Mouse (Mus musculus): Measurements from ENCODE around the gene Hormad1. TPM values are rescaled to one million over a fixed set of nuclear protein-coding genes. Genes with fewer than 3 reads are reported as not detected.
A peak's percentile ranks its signal among the peaks of the same experiment; 100 is the strongest.

Hormad1 gene
- polyA plus RNA-seq (2015; fragmentation: Nextera tagmentation; extraction: Ambion mirVana) = not detected in 2 replicates

GRCm38 (mm10) chr3:95559437-95559836, at the start of gene Hormad1:
Hormad1 (plus strand) TSS chr3:95559677.
- Histone ChIP-seq H3K27me3 (replicated peaks; ENCODE audit: control insufficient read depth, insufficient read depth, low read length) (no peaks in the 10 kb centered on the region), H3K4me2 (ENCODE audit: low read length) (no peak within 1 kb of the TSS), H3K4me3 (ENCODE audit: low read length) (no peak within 1 kb of the TSS), H3K9me3 (ENCODE audit: control insufficient read depth, low read length) (no peaks in the 10 kb centered on the region), H3K27ac (ENCODE audit: low read depth, low read length) (no peak within 1 kb of the TSS), H3K36me3 (ENCODE audit: control insufficient read depth, insufficient read depth, low read length) (no peaks in the 10 kb centered on the region), H3K4me1 (ENCODE audit: control insufficient read depth, insufficient read depth, low read depth, low read length) (no peaks in the 10 kb centered on the region), H3K9ac (ENCODE audit: low read depth, low read length) (no peak within 1 kb of the TSS)
- 93% methylated on average over 27 of the region's 27 CpGs for WGBS
- no peak for ATAC-seq

GRCm38 (mm10) chr3:95511611-95512180, 47.8 kb upstream of the Hormad1 start:
- 63% methylated on average over 9 of the region's 9 CpGs for WGBS
- H3K4me1 ChIP-seq (ENCODE audit: control insufficient read depth, insufficient read depth, low read depth, low read length) = no peaks in the 10 kb centered on the region
- ATAC-seq = no peak
- no peaks in the 10 kb centered on the region for H3K27me3 ChIP-seq (replicated peaks; ENCODE audit: control insufficient read depth, insufficient read depth, low read length)
- H3K9me3 ChIP-seq (ENCODE audit: control insufficient read depth, low read length) = no peaks in the 10 kb centered on the region
- H3K27ac ChIP-seq (ENCODE audit: low read depth, low read length) = no peak overlapping the region
- no peak overlapping the region for H3K4me3 ChIP-seq (ENCODE audit: low read length)
- H3K36me3 ChIP-seq (ENCODE audit: control insufficient read depth, insufficient read depth, low read length) = no peaks in the 10 kb centered on the region
- no peak overlapping the region for H3K9ac ChIP-seq (ENCODE audit: low read depth, low read length)
- H3K4me2 ChIP-seq (ENCODE audit: low read length) = no peak overlapping the region

- Histone ChIP-seq H3K27me3 (replicated peaks; ENCODE audit: control insufficient read depth, insufficient read depth, low read length) (no peaks in the 10 kb centered on the region), H3K27ac (ENCODE audit: low read depth, low read length) (no peak overlapping the region), H3K4me3 (ENCODE audit: low read length) (no peak overlapping the region), H3K4me2 (ENCODE audit: low read length) (no peak overlapping the region), H3K9me3 (ENCODE audit: control insufficient read depth, low read length) (no peaks in the 10 kb centered on the region), H3K4me1 (ENCODE audit: control insufficient read depth, insufficient read depth, low read depth, low read length) (no peaks in the 10 kb centered on the region), H3K36me3 (ENCODE audit: control insufficient read depth, insufficient read depth, low read length) (no peaks in the 10 kb centered on the region), H3K9ac (ENCODE audit: low read depth, low read length) (no peak overlapping the region)
- no peak for ATAC-seq
- 90% methylated on average over 3 of the region's 3 CpGs for WGBS
These were observed 42.8 kb upstream of the Hormad1 start for GRCm38 (mm10) chr3:95516614-95517041.

DNA sequence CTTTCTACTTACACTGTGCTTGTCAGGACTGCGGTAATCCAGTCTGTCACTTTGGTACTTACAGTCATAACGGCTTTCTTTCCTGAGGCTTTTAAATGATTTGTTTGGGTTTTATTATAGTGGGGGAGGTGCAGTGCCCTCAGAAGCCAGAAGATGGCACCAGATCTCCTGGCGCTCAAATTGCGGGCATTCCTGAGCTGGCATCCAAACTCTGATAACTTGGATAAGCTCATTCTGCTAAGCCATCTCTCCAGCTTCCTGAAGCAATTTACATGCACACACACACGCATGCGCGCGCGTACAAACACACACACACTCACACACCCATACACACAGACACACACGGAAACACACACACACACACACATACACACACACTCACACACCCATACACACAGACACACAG, 42.0 kb upstream of the Hormad1 start:
- whole genome bisulfite sequencing = 14% methylated on average over 10 of the region's 10 CpGs
- H3K9ac ChIP-seq (ENCODE audit: low read depth, low read length) = no peak overlapping the region
- no peaks in the 10 kb centered on the region for H3K36me3 ChIP-seq (ENCODE audit: control insufficient read depth, insufficient read depth, low read length)
- no peaks in the 10 kb centered on the region for H3K4me1 ChIP-seq (ENCODE audit: control insufficient read depth, insufficient read depth, low read depth, low read length)
- no peak overlapping the region for H3K4me3 ChIP-seq (ENCODE audit: low read length)
- no peak overlapping the region for H3K27ac ChIP-seq (ENCODE audit: low read depth, low read length)
- H3K27me3 ChIP-seq (replicated peaks; ENCODE audit: control insufficient read depth, insufficient read depth, low read length) = no peaks in the 10 kb centered on the region
- H3K9me3 ChIP-seq (ENCODE audit: control insufficient read depth, low read length) = no peaks in the 10 kb centered on the region
- H3K4me2 ChIP-seq (ENCODE audit: low read length) = no peak overlapping the region
- ATAC-seq = peak; percentile 85

DNA sequence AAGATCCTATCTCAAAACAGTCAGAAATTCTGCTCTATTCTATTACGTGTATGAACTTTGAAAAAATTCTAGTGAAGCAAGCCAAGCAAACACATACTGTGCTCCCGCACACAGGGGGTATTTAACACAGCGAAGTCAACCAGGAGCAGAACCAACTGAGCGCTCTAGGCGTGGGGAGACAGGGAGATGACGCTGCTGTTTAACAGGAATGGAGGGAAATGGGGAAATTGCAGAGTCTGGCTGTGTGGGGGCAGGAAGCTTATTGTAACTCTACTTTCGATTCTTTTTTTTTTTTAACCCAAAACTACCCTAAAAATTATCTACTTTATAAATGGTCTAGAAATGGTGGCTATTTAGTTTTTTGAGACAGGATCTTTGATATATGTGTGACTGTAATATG, 40.6 kb upstream of the Hormad1 start:
- H3K27ac ChIP-seq (ENCODE audit: low read depth, low read length) = no peak overlapping the region
- H3K9me3 ChIP-seq (ENCODE audit: control insufficient read depth, low read length) = no peaks in the 10 kb centered on the region
- no peak for ATAC-seq
- 82% methylated on average over 7 of the region's 7 CpGs for WGBS
- H3K4me1 ChIP-seq (ENCODE audit: control insufficient read depth, insufficient read depth, low read depth, low read length) = no peaks in the 10 kb centered on the region
- H3K27me3 ChIP-seq (replicated peaks; ENCODE audit: control insufficient read depth, insufficient read depth, low read length) = no peaks in the 10 kb centered on the region
- no peaks in the 10 kb centered on the region for H3K36me3 ChIP-seq (ENCODE audit: control insufficient read depth, insufficient read depth, low read length)
- H3K9ac ChIP-seq (ENCODE audit: low read depth, low read length) = no peak overlapping the region
- no peak overlapping the region for H3K4me2 ChIP-seq (ENCODE audit: low read length)
- no peak overlapping the region for H3K4me3 ChIP-seq (ENCODE audit: low read length)

- H3K4me1 ChIP-seq (ENCODE audit: control insufficient read depth, insufficient read depth, low read depth, low read length) = no peaks in the 10 kb centered on the region
- H3K9me3 ChIP-seq (ENCODE audit: control insufficient read depth, low read length) = no peaks in the 10 kb centered on the region
- no peak overlapping the region for H3K4me2 ChIP-seq (ENCODE audit: low read length)
- ATAC-seq = no peak
- H3K27ac ChIP-seq (ENCODE audit: low read depth, low read length) = no peak overlapping the region
- no peak overlapping the region for H3K4me3 ChIP-seq (ENCODE audit: low read length)
- no peaks in the 10 kb centered on the region for H3K36me3 ChIP-seq (ENCODE audit: control insufficient read depth, insufficient read depth, low read length)
- H3K9ac ChIP-seq (ENCODE audit: low read depth, low read length) = no peak overlapping the region
- H3K27me3 ChIP-seq (replicated peaks; ENCODE audit: control insufficient read depth, insufficient read depth, low read length) = no peaks in the 10 kb centered on the region
- WGBS = 88% methylated on average over 2 of the region's 2 CpGs
These were observed 40.2 kb upstream of the Hormad1 start for GRCm38 (mm10) chr3:95519315-95519714.

DNA sequence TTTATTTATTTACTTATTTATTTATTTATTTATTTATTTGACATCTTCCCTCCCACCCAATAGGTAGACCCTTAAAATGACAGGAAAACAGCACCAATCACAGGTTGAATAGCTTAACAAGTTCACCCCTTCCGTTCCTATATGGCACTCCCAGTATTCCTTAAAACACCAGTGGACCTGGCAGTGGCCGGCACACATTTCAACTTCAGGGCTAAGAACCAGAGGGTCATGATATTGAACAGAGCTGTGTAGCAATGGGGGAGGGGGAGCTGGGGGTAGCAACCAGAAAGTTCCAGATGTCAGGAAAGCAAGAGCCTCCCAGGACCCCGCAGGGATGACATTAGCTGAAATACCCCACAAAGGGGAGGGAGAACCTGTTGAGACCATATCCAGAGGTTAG, 39.4 kb upstream of the Hormad1 start:
- Histone ChIP-seq H3K27me3 (replicated peaks; ENCODE audit: control insufficient read depth, insufficient read depth, low read length) (no peaks in the 10 kb centered on the region), H3K27ac (ENCODE audit: low read depth, low read length) (no peak overlapping the region), H3K4me2 (ENCODE audit: low read length) (no peak overlapping the region), H3K9ac (ENCODE audit: low read depth, low read length) (no peak overlapping the region), H3K4me3 (ENCODE audit: low read length) (no peak overlapping the region), H3K4me1 (ENCODE audit: control insufficient read depth, insufficient read depth, low read depth, low read length) (no peaks in the 10 kb centered on the region), H3K36me3 (ENCODE audit: control insufficient read depth, insufficient read depth, low read length) (no peaks in the 10 kb centered on the region), H3K9me3 (ENCODE audit: control insufficient read depth, low read length) (no peaks in the 10 kb centered on the region)
- WGBS = 88% methylated on average over 3 of the region's 3 CpGs
- no peak for ATAC-seq

GRCm38 (mm10) chr3:95521168-95521567, 38.3 kb upstream of the Hormad1 start:
- Histone ChIP-seq H3K27ac (ENCODE audit: low read depth, low read length) (no peak overlapping the region), H3K9me3 (ENCODE audit: control insufficient read depth, low read length) (no peaks in the 10 kb centered on the region), H3K4me3 (ENCODE audit: low read length) (no peak overlapping the region), H3K27me3 (replicated peaks; ENCODE audit: control insufficient read depth, insufficient read depth, low read length) (no peaks in the 10 kb centered on the region), H3K4me1 (ENCODE audit: control insufficient read depth, insufficient read depth, low read depth, low read length) (no peaks in the 10 kb centered on the region), H3K4me2 (ENCODE audit: low read length) (no peak overlapping the region), H3K9ac (ENCODE audit: low read depth, low read length) (no peak overlapping the region), H3K36me3 (ENCODE audit: control insufficient read depth, insufficient read depth, low read length) (no peaks in the 10 kb centered on the region)
- WGBS = 94% methylated on average over 10 of the region's 10 CpGs
- ATAC-seq = no peak

DNA sequence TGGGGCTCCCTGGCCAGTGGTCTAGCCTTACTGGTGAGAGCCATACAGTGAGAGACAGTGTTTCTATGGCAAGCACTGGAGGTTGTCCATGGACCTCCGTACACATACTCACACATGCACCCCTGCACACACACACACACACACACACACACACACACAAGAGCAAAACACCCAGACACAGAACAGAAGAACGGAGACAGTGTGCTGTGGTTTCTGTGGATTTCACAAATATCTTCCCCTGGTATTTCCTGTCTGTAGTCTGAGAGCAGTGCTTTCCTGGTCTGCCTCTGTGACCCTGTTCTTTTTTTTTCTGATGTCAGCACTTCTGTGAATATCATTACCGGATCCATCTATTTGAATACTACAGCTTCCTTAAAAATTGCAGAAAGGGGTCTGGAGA, 35.8 kb upstream of the Hormad1 start:
- no peaks in the 10 kb centered on the region for H3K9me3 ChIP-seq (ENCODE audit: control insufficient read depth, low read length)
- ATAC-seq = no peak
- no peaks in the 10 kb centered on the region for H3K4me1 ChIP-seq (ENCODE audit: control insufficient read depth, insufficient read depth, low read depth, low read length)
- H3K4me3 ChIP-seq (ENCODE audit: low read length) = no peak overlapping the region
- no peaks in the 10 kb centered on the region for H3K27me3 ChIP-seq (replicated peaks; ENCODE audit: control insufficient read depth, insufficient read depth, low read length)
- no peak overlapping the region for H3K4me2 ChIP-seq (ENCODE audit: low read length)
- H3K36me3 ChIP-seq (ENCODE audit: control insufficient read depth, insufficient read depth, low read length) = no peaks in the 10 kb centered on the region
- no peak overlapping the region for H3K9ac ChIP-seq (ENCODE audit: low read depth, low read length)
- no peak overlapping the region for H3K27ac ChIP-seq (ENCODE audit: low read depth, low read length)
- 80% methylated on average over 3 of the region's 3 CpGs for WGBS

- Histone ChIP-seq H3K27ac (ENCODE audit: low read depth, low read length) (no peak overlapping the region), H3K4me2 (ENCODE audit: low read length) (no peak overlapping the region), H3K27me3 (replicated peaks; ENCODE audit: control insufficient read depth, insufficient read depth, low read length) (no peaks in the 10 kb centered on the region), H3K4me1 (ENCODE audit: control insufficient read depth, insufficient read depth, low read depth, low read length) (no peaks in the 10 kb centered on the region), H3K9ac (ENCODE audit: low read depth, low read length) (no peak overlapping the region), H3K36me3 (ENCODE audit: control insufficient read depth, insufficient read depth, low read length) (no peaks in the 10 kb centered on the region), H3K4me3 (ENCODE audit: low read length) (no peak overlapping the region), H3K9me3 (ENCODE audit: control insufficient read depth, low read length) (no peaks in the 10 kb centered on the region)
- no peak for ATAC-seq
- 74% methylated on average over 2 of the region's 2 CpGs for WGBS
These were observed 34.8 kb upstream of the Hormad1 start for GRCm38 (mm10) chr3:95524673-95525072.

All from hindbrain, embryonic 16.5 days (tissue).